Mouse (Mus musculus): Measurements from ENCODE around the gene Limk1. TPM values are rescaled to one million over a fixed set of nuclear protein-coding genes. Genes with fewer than 3 reads are reported as not detected.

Gene Limk1
- 14.0 and 16.4 TPM in 2 replicates for polyA plus RNA-seq (2014; fragmentation: Nextera tagmentation; extraction: Ambion mirVana)

- Histone ChIP-seq H3K9me3 (replicated peaks; ENCODE audit: control insufficient read depth, low read length) (no peaks in the 10 kb centered on the region), H3K4me1 (ENCODE audit: control insufficient read depth, insufficient read depth, low read length) (peaks cover 9% of the 10 kb centered on the region), H3K4me2 (ENCODE audit: low read length) (peak within 1 kb of the TSS; percentile 92), H3K36me3 (ENCODE audit: control insufficient read depth, insufficient read depth, low read length) (peaks cover 19% of the 10 kb centered on the region), H3K4me3 (ENCODE audit: low read depth, low read length) (peak within 1 kb of the TSS; percentile 85), H3K9ac (ENCODE audit: low read length) (peak within 1 kb of the TSS; percentile 95), H3K27me3 (replicated peaks; ENCODE audit: control insufficient read depth, insufficient read depth, low read length) (no peaks in the 10 kb centered on the region), H3K27ac (ENCODE audit: low read depth, low read length) (peak within 1 kb of the TSS; percentile 82)
- no peak for DNase-seq (ENCODE audit: low spot score)
- peak; percentile 22 for ATAC-seq
- 0% methylated on average over 43 of the region's 69 CpGs for WGBS
These were observed at the start of gene Limk1 for GRCm38 (mm10) chr5:134688086-134688717. TSS of gene Limk1 (minus strand) at chr5:134688598.

- Histone ChIP-seq H3K9me3 (replicated peaks; ENCODE audit: control insufficient read depth, low read length) (no peaks in the 10 kb centered on the region), H3K27me3 (replicated peaks; ENCODE audit: control insufficient read depth, insufficient read depth, low read length) (no peaks in the 10 kb centered on the region), H3K27ac (ENCODE audit: low read depth, low read length) (no peak overlapping the region), H3K9ac (ENCODE audit: low read length) (no peak overlapping the region), H3K4me1 (ENCODE audit: control insufficient read depth, insufficient read depth, low read length) (no peaks in the 10 kb centered on the region), H3K4me2 (ENCODE audit: low read length) (no peak overlapping the region), H3K36me3 (ENCODE audit: control insufficient read depth, insufficient read depth, low read length) (no peaks in the 10 kb centered on the region), H3K4me3 (ENCODE audit: low read depth, low read length) (no peak overlapping the region)
- 82% methylated on average over 2 of the region's 2 CpGs for WGBS
- DNase-seq (ENCODE audit: low spot score) (no peak), ATAC-seq (no peak)
These were observed 46.5 kb upstream of the Limk1 start for GRCm38 (mm10) chr5:134734920-134735319.

GRCm38 (mm10) chr5:134734072-134734471 is 45.7 kb upstream of the Limk1 start:
- no peaks in the 10 kb centered on the region for H3K27me3 ChIP-seq (replicated peaks; ENCODE audit: control insufficient read depth, insufficient read depth, low read length)
- no peak overlapping the region for H3K4me3 ChIP-seq (ENCODE audit: low read depth, low read length)
- WGBS = 87% methylated on average over 5 of the region's 5 CpGs
- H3K36me3 ChIP-seq (ENCODE audit: control insufficient read depth, insufficient read depth, low read length) = no peaks in the 10 kb centered on the region
- no peaks in the 10 kb centered on the region for H3K4me1 ChIP-seq (ENCODE audit: control insufficient read depth, insufficient read depth, low read length)
- H3K27ac ChIP-seq (ENCODE audit: low read depth, low read length) = no peak overlapping the region
- H3K9ac ChIP-seq (ENCODE audit: low read length) = no peak overlapping the region
- DNase-seq (ENCODE audit: low spot score) (no peak), ATAC-seq (no peak)
- no peak overlapping the region for H3K4me2 ChIP-seq (ENCODE audit: low read length)
- H3K9me3 ChIP-seq (replicated peaks; ENCODE audit: control insufficient read depth, low read length) = no peaks in the 10 kb centered on the region

- no peak overlapping the region for H3K9ac ChIP-seq (ENCODE audit: low read length)
- WGBS = 77% methylated on average over 4 of the region's 4 CpGs
- no peak overlapping the region for H3K4me2 ChIP-seq (ENCODE audit: low read length)
- no peaks in the 10 kb centered on the region for H3K9me3 ChIP-seq (replicated peaks; ENCODE audit: control insufficient read depth, low read length)
- no peak overlapping the region for H3K27ac ChIP-seq (ENCODE audit: low read depth, low read length)
- ATAC-seq (no peak), DNase-seq (ENCODE audit: low spot score) (no peak)
- no peaks in the 10 kb centered on the region for H3K36me3 ChIP-seq (ENCODE audit: control insufficient read depth, insufficient read depth, low read length)
- H3K4me1 ChIP-seq (ENCODE audit: control insufficient read depth, insufficient read depth, low read length) = no peaks in the 10 kb centered on the region
- H3K27me3 ChIP-seq (replicated peaks; ENCODE audit: control insufficient read depth, insufficient read depth, low read length) = no peaks in the 10 kb centered on the region
- no peak overlapping the region for H3K4me3 ChIP-seq (ENCODE audit: low read depth, low read length)
These were observed 44.8 kb upstream of the Limk1 start for GRCm38 (mm10) chr5:134733241-134733640.

- Histone ChIP-seq H3K27ac (ENCODE audit: low read depth, low read length) (no peak overlapping the region), H3K27me3 (replicated peaks; ENCODE audit: control insufficient read depth, insufficient read depth, low read length) (no peaks in the 10 kb centered on the region), H3K9ac (ENCODE audit: low read length) (no peak overlapping the region), H3K4me1 (ENCODE audit: control insufficient read depth, insufficient read depth, low read length) (no peaks in the 10 kb centered on the region), H3K4me2 (ENCODE audit: low read length) (no peak overlapping the region), H3K4me3 (ENCODE audit: low read depth, low read length) (no peak overlapping the region), H3K36me3 (ENCODE audit: control insufficient read depth, insufficient read depth, low read length) (no peaks in the 10 kb centered on the region), H3K9me3 (replicated peaks; ENCODE audit: control insufficient read depth, low read length) (no peaks in the 10 kb centered on the region)
- no peak for DNase-seq (ENCODE audit: low spot score)
- 93% methylated on average over 12 of the region's 12 CpGs for WGBS
- no peak for ATAC-seq
These were observed 40.7 kb upstream of the Limk1 start for GRCm38 (mm10) chr5:134729124-134729523.

GRCm38 (mm10) chr5:134728535-134728934 is 40.1 kb upstream of the Limk1 start:
- Histone ChIP-seq H3K27me3 (replicated peaks; ENCODE audit: control insufficient read depth, insufficient read depth, low read length) (no peaks in the 10 kb centered on the region), H3K9ac (ENCODE audit: low read length) (no peak overlapping the region), H3K4me1 (ENCODE audit: control insufficient read depth, insufficient read depth, low read length) (no peaks in the 10 kb centered on the region), H3K9me3 (replicated peaks; ENCODE audit: control insufficient read depth, low read length) (no peaks in the 10 kb centered on the region), H3K27ac (ENCODE audit: low read depth, low read length) (no peak overlapping the region), H3K4me3 (ENCODE audit: low read depth, low read length) (no peak overlapping the region), H3K36me3 (ENCODE audit: control insufficient read depth, insufficient read depth, low read length) (no peaks in the 10 kb centered on the region), H3K4me2 (ENCODE audit: low read length) (no peak overlapping the region)
- DNase-seq (ENCODE audit: low spot score) (no peak), ATAC-seq (no peak)
- WGBS = 82% methylated on average over 3 of the region's 3 CpGs

GRCm38 (mm10) chr5:134727001-134727639 is 38.7 kb upstream of the Limk1 start:
- H3K4me1 ChIP-seq (ENCODE audit: control insufficient read depth, insufficient read depth, low read length) = no peaks in the 10 kb centered on the region
- H3K4me2 ChIP-seq (ENCODE audit: low read length) = no peak overlapping the region
- no peak for DNase-seq (ENCODE audit: low spot score)
- H3K27ac ChIP-seq (ENCODE audit: low read depth, low read length) = no peak overlapping the region
- no peaks in the 10 kb centered on the region for H3K27me3 ChIP-seq (replicated peaks; ENCODE audit: control insufficient read depth, insufficient read depth, low read length)
- no peak overlapping the region for H3K9ac ChIP-seq (ENCODE audit: low read length)
- H3K9me3 ChIP-seq (replicated peaks; ENCODE audit: control insufficient read depth, low read length) = no peaks in the 10 kb centered on the region
- WGBS = 83% methylated on average over 8 of the region's 8 CpGs
- no peaks in the 10 kb centered on the region for H3K36me3 ChIP-seq (ENCODE audit: control insufficient read depth, insufficient read depth, low read length)
- ATAC-seq = no peak
- H3K4me3 ChIP-seq (ENCODE audit: low read depth, low read length) = no peak overlapping the region

GRCm38 (mm10) chr5:134725299-134725698 is 36.9 kb upstream of the Limk1 start:
- no peak overlapping the region for H3K4me2 ChIP-seq (ENCODE audit: low read length)
- H3K27ac ChIP-seq (ENCODE audit: low read depth, low read length) = no peak overlapping the region
- WGBS = 74% methylated on average over 4 of the region's 4 CpGs
- no peak overlapping the region for H3K4me3 ChIP-seq (ENCODE audit: low read depth, low read length)
- no peaks in the 10 kb centered on the region for H3K9me3 ChIP-seq (replicated peaks; ENCODE audit: control insufficient read depth, low read length)
- no peak overlapping the region for H3K9ac ChIP-seq (ENCODE audit: low read length)
- H3K36me3 ChIP-seq (ENCODE audit: control insufficient read depth, insufficient read depth, low read length) = no peaks in the 10 kb centered on the region
- DNase-seq (ENCODE audit: low spot score) = no peak
- ATAC-seq = no peak
- H3K4me1 ChIP-seq (ENCODE audit: control insufficient read depth, insufficient read depth, low read length) = no peaks in the 10 kb centered on the region
- no peaks in the 10 kb centered on the region for H3K27me3 ChIP-seq (replicated peaks; ENCODE audit: control insufficient read depth, insufficient read depth, low read length)

- no peaks in the 10 kb centered on the region for H3K4me1 ChIP-seq (ENCODE audit: control insufficient read depth, insufficient read depth, low read length)
- no peak overlapping the region for H3K9ac ChIP-seq (ENCODE audit: low read length)
- H3K36me3 ChIP-seq (ENCODE audit: control insufficient read depth, insufficient read depth, low read length) = no peaks in the 10 kb centered on the region
- no peak overlapping the region for H3K27ac ChIP-seq (ENCODE audit: low read depth, low read length)
- no peak overlapping the region for H3K4me2 ChIP-seq (ENCODE audit: low read length)
- no peak overlapping the region for H3K4me3 ChIP-seq (ENCODE audit: low read depth, low read length)
- H3K9me3 ChIP-seq (replicated peaks; ENCODE audit: control insufficient read depth, low read length) = no peaks in the 10 kb centered on the region
- WGBS = 67% methylated on average over 4 of the region's 4 CpGs
- ATAC-seq = no peak
- DNase-seq (ENCODE audit: low spot score) = no peak
- H3K27me3 ChIP-seq (replicated peaks; ENCODE audit: control insufficient read depth, insufficient read depth, low read length) = no peaks in the 10 kb centered on the region
These were observed 31.7 kb upstream of the Limk1 start for GRCm38 (mm10) chr5:134720058-134720457.
